Mouse (Mus musculus) embryonic facial prominence, embryonic 12.5 days (tissue): ENCODE measurements at regions not wholly inside any gene's neighbourhood (a gene's known extent, or its start where the extent isn't known, plus 50 kb on each side); places are given as distances from the start of the nearest gene placed in this dataset.

Experiments used
- ATAC-seq: fragments of 200-750 bp; cut with Nextera tagmentation; 2 replicates; pipeline ENCODE4 v1.8.0; 2017; ENCODE audit not compliant: insufficient number of reproducible peaks, insufficient read depth, low FRiP score, low TSS enrichment
- H3K27ac ChIP-seq: fragments of 300-500 bp; sonication (generic); 2 replicates; pipeline ENCODE4 v1.5.1; 2016; ENCODE audit warnings: mild to moderate bottlenecking
- H3K27me3 ChIP-seq: fragments of 300-500 bp; sonication (generic); 2 replicates; pipeline ENCODE4 v1.6.1; 2016; ENCODE audit warnings: mild to moderate bottlenecking, moderate library complexity
- H3K36me3 ChIP-seq: fragments of 300-500 bp; sonication (generic); 2 replicates; pipeline ENCODE4 v1.6.1; 2016; ENCODE audit warnings: mild to moderate bottlenecking
- H3K4me1 ChIP-seq: fragments of 300-500 bp; sonication (generic); 2 replicates; pipeline ENCODE4 v1.6.1; 2016
- H3K4me2 ChIP-seq: fragments of 300-500 bp; sonication (generic); replicated peaks from 2 replicates; pipeline ENCODE4 v1.6.1; 2016; ENCODE audit warnings: mild to moderate bottlenecking, moderate library complexity
- H3K4me3 ChIP-seq: fragments of 300-500 bp; sonication (generic); 2 replicates; pipeline ENCODE4 v1.5.1; 2016; ENCODE audit warnings: mild to moderate bottlenecking
- H3K9ac ChIP-seq: fragments of 300-500 bp; sonication (generic); 2 replicates; pipeline ENCODE4 v1.6.1; 2016; ENCODE audit warnings: mild to moderate bottlenecking, moderate library complexity
- H3K9me3 ChIP-seq: fragments of 300-500 bp; sonication (generic); 2 replicates; pipeline ENCODE4 v1.6.1; 2016; ENCODE audit warnings: mild to moderate bottlenecking, moderate library complexity
- WGBS: fragments of 180-500 bp; shearing (Covaris S2); methylation state at CpG from one replicate; pipeline ENCODE4 v1.1.7; 2016; 5-methylcytosine and 5-hydroxymethylcytosine counted together

DNA sequence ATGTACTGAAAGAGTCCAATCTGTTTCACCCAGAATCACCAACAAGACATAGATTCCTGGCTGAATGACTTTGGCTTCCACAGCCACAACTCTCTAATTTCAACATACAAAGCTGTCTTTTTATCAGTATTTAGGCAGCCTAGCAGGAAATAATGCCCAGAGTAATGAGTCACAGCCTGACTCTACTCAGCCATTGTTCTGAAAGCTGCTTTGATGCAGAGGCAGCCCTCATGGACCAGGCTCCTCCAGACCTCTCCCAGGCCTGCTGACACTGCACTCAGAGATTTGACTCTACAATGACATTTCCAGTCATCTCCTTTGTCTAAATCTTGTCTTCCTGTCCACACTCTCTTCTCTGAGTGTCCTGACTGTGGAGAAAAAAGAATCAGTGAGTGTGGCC is 250.4 kb downstream of the Tle4 start:
- no peaks in the 10 kb centered on the region for H3K9me3 ChIP-seq
- no peaks in the 10 kb centered on the region for H3K27me3 ChIP-seq
- no peak overlapping the region for H3K27ac ChIP-seq
- H3K4me3 ChIP-seq, result no peak overlapping the region
- H3K4me1 ChIP-seq, result no peaks in the 10 kb centered on the region
- no peaks in the 10 kb centered on the region for H3K36me3 ChIP-seq
- ATAC-seq, result no peak
- H3K4me2 ChIP-seq, result no peak overlapping the region
- no peak overlapping the region for H3K9ac ChIP-seq

DNA sequence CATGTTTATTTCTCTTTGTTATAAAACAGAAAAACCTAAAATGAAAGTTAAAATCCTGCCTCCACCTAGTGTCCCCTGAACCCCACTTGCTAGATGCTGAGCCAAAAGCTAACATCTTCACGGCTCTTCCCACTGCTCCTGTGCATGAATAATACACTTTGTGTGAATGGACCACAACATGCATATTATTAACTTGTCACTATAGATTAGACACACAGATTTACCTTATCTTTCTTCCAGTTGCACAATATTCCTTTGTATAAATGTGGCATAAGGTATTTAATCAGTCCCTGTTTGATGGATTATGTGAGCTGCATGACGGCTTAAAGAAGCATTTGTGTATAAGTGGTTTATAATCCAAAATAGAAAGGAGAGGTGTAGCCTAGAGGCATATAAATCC is 248.1 kb downstream of the Tle4 start:
- ATAC-seq, result no peak
- no peaks in the 10 kb centered on the region for H3K27me3 ChIP-seq
- no peak overlapping the region for H3K27ac ChIP-seq
- no peak overlapping the region for H3K4me2 ChIP-seq
- H3K4me3 ChIP-seq, result no peak overlapping the region
- WGBS, result 80% methylated on average over 2 of the region's 2 CpGs
- no peaks in the 10 kb centered on the region for H3K9me3 ChIP-seq
- no peaks in the 10 kb centered on the region for H3K4me1 ChIP-seq
- H3K36me3 ChIP-seq, result no peaks in the 10 kb centered on the region
- no peak overlapping the region for H3K9ac ChIP-seq

DNA sequence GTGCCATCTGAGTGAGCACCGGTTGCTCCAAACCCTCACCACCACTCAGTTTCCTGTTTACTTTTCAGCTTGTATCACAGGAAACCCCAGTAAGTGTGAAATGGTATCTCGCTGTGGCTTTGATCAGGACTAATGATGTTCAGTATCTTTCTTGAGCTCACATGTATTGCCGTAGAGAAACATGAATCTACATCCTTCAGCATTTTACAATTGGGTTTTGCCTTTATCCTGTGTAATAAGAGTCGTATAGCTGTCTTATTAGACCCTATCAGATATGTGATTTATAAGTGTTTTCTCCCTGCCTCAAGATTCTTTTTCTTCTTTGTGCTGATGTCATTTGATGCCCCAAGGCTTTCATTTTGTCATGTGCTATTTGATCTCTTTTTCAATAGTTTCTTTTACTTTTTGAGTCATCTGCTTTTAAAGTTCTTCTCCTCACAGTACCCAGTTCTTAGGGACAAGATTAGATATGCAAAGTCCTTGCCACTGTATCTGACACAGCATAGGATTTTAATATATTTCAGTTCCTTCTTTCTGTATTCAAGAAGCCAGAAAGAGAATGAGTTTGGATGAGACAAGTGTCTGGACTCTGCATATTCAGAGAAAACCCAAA is 246.0 kb downstream of the Tle4 start:
- Histone ChIP-seq H3K36me3 (no peaks in the 10 kb centered on the region), H3K4me3 (no peak overlapping the region), H3K4me2 (no peak overlapping the region), H3K27me3 (no peaks in the 10 kb centered on the region), H3K9me3 (no peaks in the 10 kb centered on the region), H3K4me1 (no peaks in the 10 kb centered on the region), H3K9ac (no peak overlapping the region), H3K27ac (no peak overlapping the region)
- 74% methylated on average over 4 of the region's 4 CpGs for WGBS
- no peak for ATAC-seq

DNA sequence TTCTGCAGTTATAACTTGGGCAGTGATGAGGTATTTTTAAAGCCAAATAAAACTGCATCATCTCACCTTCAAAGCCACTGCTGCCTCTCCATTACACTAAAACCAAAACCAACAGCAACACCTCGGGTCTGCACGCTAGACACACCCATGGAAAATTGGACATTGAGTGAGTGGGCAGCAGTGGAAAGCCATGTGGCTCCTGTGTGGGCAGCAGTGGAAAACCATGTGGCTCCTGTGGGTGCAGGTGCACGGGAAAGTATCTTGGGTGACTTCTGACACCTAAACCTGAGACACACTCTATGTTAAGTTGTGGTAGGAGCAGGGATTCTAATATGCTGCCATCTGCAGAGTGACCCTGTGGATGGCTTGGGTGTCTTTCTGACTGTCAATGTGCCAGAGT is 245.3 kb downstream of the Tle4 start:
- H3K4me1 ChIP-seq, result no peaks in the 10 kb centered on the region
- no peak overlapping the region for H3K4me2 ChIP-seq
- H3K27me3 ChIP-seq, result no peaks in the 10 kb centered on the region
- H3K9ac ChIP-seq, result no peak overlapping the region
- ATAC-seq, result no peak
- H3K36me3 ChIP-seq, result no peaks in the 10 kb centered on the region
- no peak overlapping the region for H3K4me3 ChIP-seq
- no peak overlapping the region for H3K27ac ChIP-seq
- WGBS, result 88% methylated on average over 3 of the region's 3 CpGs
- H3K9me3 ChIP-seq, result no peaks in the 10 kb centered on the region

DNA sequence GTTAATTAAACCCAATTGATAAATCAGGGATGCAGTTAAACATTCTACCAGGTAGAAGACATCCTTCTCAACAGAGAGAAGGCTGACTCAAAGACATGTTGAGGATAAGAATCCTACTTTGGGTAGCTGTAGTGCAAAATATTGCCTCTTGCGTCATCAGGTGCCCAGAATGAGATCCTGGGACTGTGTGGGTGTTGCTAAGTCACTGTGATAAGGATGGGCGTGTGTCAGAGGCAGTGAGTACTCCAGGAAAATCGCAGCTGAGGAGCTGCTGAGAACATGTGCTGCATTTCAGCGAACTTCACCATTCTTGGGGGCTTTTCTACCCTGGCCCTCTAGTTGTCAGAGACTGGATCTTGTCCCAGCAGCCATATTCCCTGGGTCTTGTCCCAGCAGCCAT is 244.7 kb downstream of the Tle4 start:
- whole genome bisulfite sequencing, result 84% methylated on average over 4 of the region's 4 CpGs
- Histone ChIP-seq H3K9ac (no peak overlapping the region), H3K27ac (no peak overlapping the region), H3K4me2 (no peak overlapping the region), H3K36me3 (no peaks in the 10 kb centered on the region), H3K9me3 (no peaks in the 10 kb centered on the region), H3K4me3 (no peak overlapping the region), H3K4me1 (no peaks in the 10 kb centered on the region), H3K27me3 (no peaks in the 10 kb centered on the region)
- no peak for ATAC-seq

DNA sequence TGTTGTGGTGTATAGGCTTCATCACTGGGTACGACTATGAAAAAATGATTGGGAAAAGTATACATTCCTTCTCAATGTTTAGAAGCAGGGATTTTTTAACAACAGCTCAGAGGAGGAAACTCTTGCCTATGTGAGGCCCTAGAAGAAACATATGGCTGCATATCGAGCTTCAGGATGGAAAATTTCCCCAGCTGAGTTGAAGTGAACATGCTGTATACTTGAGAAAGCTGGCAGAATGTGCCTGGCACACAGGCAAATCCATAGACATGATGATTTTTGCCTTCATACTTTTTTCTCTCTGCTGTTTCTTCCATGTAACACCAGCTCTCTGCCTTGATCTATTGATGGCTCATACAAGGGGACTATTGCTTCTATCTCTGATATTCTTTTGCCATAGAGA is 242.7 kb downstream of the Tle4 start:
- no peaks in the 10 kb centered on the region for H3K27me3 ChIP-seq
- no peaks in the 10 kb centered on the region for H3K4me1 ChIP-seq
- H3K4me2 ChIP-seq, result no peak overlapping the region

DNA sequence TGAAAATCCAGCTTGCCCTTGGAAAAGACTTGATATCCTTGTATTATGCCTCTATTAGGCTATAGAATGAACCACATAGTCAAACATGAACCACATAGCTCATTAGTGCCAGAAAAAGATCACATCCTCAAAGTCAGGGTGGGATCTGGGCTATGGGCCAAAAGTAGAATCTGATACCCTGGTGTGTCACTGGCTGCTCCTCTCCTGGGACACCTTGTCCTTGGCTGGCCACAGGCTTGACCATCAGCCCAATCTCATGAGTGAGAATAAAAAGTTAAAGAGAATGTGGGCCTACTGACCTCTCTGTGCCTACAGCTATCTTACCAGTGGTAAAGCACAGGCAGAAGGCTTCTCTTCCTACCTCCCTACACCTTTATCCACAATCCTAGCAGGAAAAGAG is 241.9 kb downstream of the Tle4 start:
- Histone ChIP-seq H3K9me3 (no peaks in the 10 kb centered on the region), H3K36me3 (no peaks in the 10 kb centered on the region), H3K4me1 (no peaks in the 10 kb centered on the region), H3K9ac (no peak overlapping the region), H3K27me3 (no peaks in the 10 kb centered on the region), H3K4me2 (no peak overlapping the region), H3K27ac (no peak overlapping the region), H3K4me3 (no peak overlapping the region)
- ATAC-seq, result no peak

More for the DNA sequence above, 242.7 kb downstream of the Tle4 start:
- Histone ChIP-seq H3K4me3 (no peak overlapping the region), H3K9ac (no peak overlapping the region), H3K9me3 (no peaks in the 10 kb centered on the region), H3K27ac (no peak overlapping the region), H3K36me3 (no peaks in the 10 kb centered on the region)
- no peak for ATAC-seq
- whole genome bisulfite sequencing, result 82% methylated on average over 2 of the region's 2 CpGs

DNA sequence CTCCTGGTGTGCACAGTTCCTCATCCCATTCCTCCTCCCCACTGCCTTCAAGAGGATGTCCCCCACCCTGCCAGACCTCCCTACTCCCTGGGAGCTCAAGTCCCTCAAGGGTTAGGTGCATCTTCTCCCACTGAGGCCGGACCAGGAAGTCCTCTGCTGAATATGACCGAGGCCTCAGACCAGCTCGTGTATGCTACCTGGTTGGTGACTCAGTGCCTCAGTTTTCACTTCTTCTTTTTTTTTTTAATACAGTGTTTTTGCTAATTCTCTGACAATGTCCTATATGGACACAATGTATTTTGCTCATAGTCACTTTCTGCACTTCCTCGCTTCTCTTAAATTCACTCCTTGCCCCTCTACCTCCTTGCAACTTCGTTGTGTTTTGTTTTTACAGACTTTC is 237.2 kb downstream of the Tle4 start:
- Histone ChIP-seq H3K9ac (no peak overlapping the region), H3K4me2 (no peak overlapping the region), H3K9me3 (no peaks in the 10 kb centered on the region), H3K27me3 (no peaks in the 10 kb centered on the region), H3K27ac (no peak overlapping the region), H3K4me1 (no peaks in the 10 kb centered on the region), H3K36me3 (no peaks in the 10 kb centered on the region), H3K4me3 (no peak overlapping the region)
- ATAC-seq, result no peak
- 86% methylated on average over 5 of the region's 5 CpGs for WGBS

DNA sequence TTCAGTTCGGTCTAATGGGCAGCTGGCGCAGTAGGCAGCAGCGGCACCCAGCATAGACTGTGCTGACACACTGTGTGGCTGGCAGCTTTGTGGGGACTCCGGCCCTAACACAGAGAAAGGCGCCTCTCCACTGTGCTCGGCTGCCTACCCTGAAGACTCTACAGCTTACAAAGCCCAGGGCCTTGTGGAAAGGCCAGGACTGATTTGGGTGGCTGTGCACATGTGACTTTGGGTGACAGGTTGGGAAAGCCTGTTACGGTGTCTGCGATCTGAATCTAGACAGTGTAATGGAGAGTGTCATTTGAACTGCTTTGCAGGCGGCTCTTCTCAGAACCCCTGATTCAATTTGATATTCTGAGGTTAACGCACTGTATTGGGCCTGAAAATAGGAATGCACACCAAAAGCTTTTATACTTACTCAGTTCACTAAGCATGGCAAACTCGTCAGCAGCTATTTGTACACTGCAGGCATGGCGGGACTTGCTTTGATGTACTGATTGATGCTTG is 228.7 kb downstream of the Tle4 start:
- WGBS, result 64% methylated on average over 12 of the region's 12 CpGs
- Histone ChIP-seq H3K27ac (no peak overlapping the region), H3K27me3 (no peaks in the 10 kb centered on the region), H3K4me1 (peaks cover 16% of the 10 kb centered on the region; the same call in 1 of the 2 replicates), H3K4me2 (no peak overlapping the region), H3K9ac (no peak overlapping the region), H3K36me3 (no peaks in the 10 kb centered on the region), H3K4me3 (no peak overlapping the region), H3K9me3 (no peaks in the 10 kb centered on the region)
- ATAC-seq, result 0 out of 2 replicates have a peak, but pooled peaks have one; percentile 41

DNA sequence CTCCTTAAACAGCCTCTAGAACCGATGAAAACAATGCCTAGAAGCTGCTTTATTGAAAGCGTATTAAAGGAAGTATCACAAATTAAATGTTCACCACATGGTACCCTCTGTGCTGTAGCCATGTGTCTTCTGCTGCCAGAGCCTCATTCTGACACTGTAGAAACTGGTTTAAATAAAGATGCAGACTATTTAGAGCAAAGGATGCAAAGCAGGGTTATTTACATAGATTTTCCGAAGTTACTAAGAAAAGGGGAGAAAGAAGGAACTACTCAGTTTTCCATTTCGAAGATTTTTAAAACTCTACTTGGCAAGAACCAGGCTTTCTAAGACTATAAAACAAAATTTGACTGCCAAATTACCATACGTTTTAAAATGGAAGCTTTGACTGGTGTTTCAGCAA is 226.5 kb downstream of the Tle4 start:
- no peak overlapping the region for H3K9ac ChIP-seq
- no peak overlapping the region for H3K4me3 ChIP-seq
- no peaks in the 10 kb centered on the region for H3K27me3 ChIP-seq
- 84% methylated on average over 5 of the region's 5 CpGs for WGBS
- H3K9me3 ChIP-seq, result no peaks in the 10 kb centered on the region
- peaks cover 16% of the 10 kb centered on the region; the same call in 1 of the 2 replicates for H3K4me1 ChIP-seq
- H3K4me2 ChIP-seq, result no peak overlapping the region
- no peak for ATAC-seq
- no peak overlapping the region for H3K27ac ChIP-seq
- no peaks in the 10 kb centered on the region for H3K36me3 ChIP-seq

DNA sequence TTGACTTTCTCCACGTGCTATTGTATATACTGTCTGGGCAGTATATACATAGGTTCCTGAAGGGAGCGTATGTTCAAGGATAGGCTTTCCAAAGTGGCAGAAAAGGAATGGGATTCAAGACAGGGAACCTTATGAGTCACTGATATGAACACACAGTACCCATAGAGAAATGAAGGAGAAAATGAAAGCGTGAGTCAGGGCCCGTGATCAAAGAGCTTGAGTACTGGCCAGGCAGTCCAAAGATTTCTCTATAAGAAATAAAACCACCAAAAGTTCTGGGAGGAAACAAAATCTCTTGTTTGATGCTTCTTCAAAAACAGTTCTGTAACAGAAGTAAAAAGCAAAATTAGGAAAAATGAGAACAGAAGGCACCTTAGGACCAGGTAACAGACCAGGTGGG is 223.9 kb downstream of the Tle4 start:
- 87% methylated on average over 4 of the region's 4 CpGs for WGBS

DNA sequence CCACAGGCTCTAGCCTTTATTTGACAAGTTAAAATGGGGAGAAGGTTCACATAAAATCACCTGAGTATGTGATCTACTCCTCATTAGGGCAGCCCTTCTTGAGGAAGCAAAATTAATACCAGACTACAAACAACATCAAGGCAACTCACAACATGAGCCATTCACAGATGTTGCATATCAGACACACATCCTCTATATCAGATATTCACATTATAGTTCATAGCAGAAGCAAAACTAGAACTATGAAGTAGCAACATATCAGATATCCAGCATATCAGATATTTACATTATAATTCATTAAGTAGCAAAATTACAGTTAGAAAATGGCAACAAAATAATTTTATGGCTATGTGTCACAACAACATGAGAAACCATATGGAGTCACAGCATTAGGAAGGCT is 217.0 kb downstream of the Tle4 start:
- no peaks in the 10 kb centered on the region for H3K9me3 ChIP-seq
- no peaks in the 10 kb centered on the region for H3K4me1 ChIP-seq
- no peak overlapping the region for H3K4me3 ChIP-seq
- no peak overlapping the region for H3K9ac ChIP-seq
- no peaks in the 10 kb centered on the region for H3K27me3 ChIP-seq
- ATAC-seq, result no peak
- H3K36me3 ChIP-seq, result no peaks in the 10 kb centered on the region
- H3K27ac ChIP-seq, result no peak overlapping the region
- no peak overlapping the region for H3K4me2 ChIP-seq

More for the DNA sequence above, 223.9 kb downstream of the Tle4 start:
- H3K27me3 ChIP-seq, result no peaks in the 10 kb centered on the region
- ATAC-seq, result no peak
- H3K9ac ChIP-seq, result no peak overlapping the region
- no peak overlapping the region for H3K27ac ChIP-seq
- H3K9me3 ChIP-seq, result no peaks in the 10 kb centered on the region
- H3K4me2 ChIP-seq, result no peak overlapping the region
- no peaks in the 10 kb centered on the region for H3K36me3 ChIP-seq
- H3K4me3 ChIP-seq, result no peak overlapping the region
- H3K4me1 ChIP-seq, result peaks cover 11% of the 10 kb centered on the region; the same call in 1 of the 2 replicates

DNA sequence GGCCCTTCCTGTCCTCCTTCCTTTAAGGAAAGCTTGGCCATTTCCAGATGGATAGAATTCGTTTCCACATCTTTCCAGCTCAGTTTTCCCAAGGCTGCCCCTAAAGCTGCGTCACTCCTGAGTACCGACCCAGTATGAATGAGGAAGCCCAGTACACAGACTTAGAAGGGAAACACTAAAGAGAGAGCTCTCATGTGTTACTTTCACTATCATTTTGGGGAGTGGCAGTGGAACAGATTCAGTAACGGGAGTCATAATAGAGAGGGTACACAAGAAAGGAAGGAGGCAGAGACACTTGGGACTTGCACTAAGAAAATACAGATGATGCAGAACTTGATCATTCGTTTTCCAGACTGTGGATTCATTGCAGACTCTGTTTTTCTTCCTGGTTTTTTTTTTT is 210.1 kb downstream of the Tle4 start:
- Histone ChIP-seq H3K9me3 (no peaks in the 10 kb centered on the region), H3K4me3 (no peak overlapping the region), H3K27me3 (no peaks in the 10 kb centered on the region), H3K36me3 (no peaks in the 10 kb centered on the region), H3K27ac (no peak overlapping the region), H3K4me2 (no peak overlapping the region), H3K4me1 (no peaks in the 10 kb centered on the region), H3K9ac (no peak overlapping the region)
- WGBS, result 75% methylated on average over 5 of the region's 5 CpGs
- ATAC-seq, result no peak
